ENCODE assay signal across 9 mouse cellular contexts in genomic region chr4:57783391-57783770, GRCm38 (mm10).
DNase-seq lines count a peak whose midpoint lies in the region; ATAC-seq lines count a peak whose summit lies in the region.
"Had no signal": no experiment of that assay in that cellular context is flagged by ENCODE, and none has a peak within 500 bp of the region (broad histone marks: within the 10 kb centered on the region; RNA-seq: fewer than 3 reads in every experiment).

No protein-coding gene starts in this region.

- intact Hi-C loops in heart, postnatal 36 days (cut with DNase I) = loop anchor here (2.0 to 5.0 kb wide), 4 partner anchors 29 to 99 kb away; no protein-coding TSS in a partner anchor

- peaks cover 23 to 40% of the 10 kb centered on the region in 2 experiments for H3K4me1 ChIP-seq in heart, embryonic 14.5 days (ENCODE audit: control insufficient read depth in 2 of 2, insufficient read depth in 2 of 2, low read length in 2 of 2)
- peaks cover 7% of the 10 kb centered on the region for H3K4me1 ChIP-seq in brown adipose tissue, adult 24 weeks (ENCODE audit: control insufficient read depth, insufficient read depth, insufficient read length, low read length)
- peaks cover 17% of the 10 kb centered on the region for H3K4me1 ChIP-seq in intestine, embryonic 15.5 days (replicated peaks)
- H3K4me1 ChIP-seq in neural tube, embryonic 14.5 days (ENCODE audit: control insufficient read depth, insufficient read depth, low read length) = peaks cover 20% of the 10 kb centered on the region

- no peaks in the 10 kb centered on the region for H3K9me3 ChIP-seq in heart, embryonic 14.5 days (ENCODE audit: control insufficient read depth, low read length)
- no peaks in the 10 kb centered on the region for H3K9me3 ChIP-seq in intestine, embryonic 15.5 days
- no peaks in the 10 kb centered on the region for H3K9me3 ChIP-seq in neural tube, embryonic 14.5 days (ENCODE audit: control insufficient read depth, low read length)

- ATAC-seq in heart, embryonic 14.5 days (ENCODE audit: insufficient number of reproducible peaks, insufficient read depth, low FRiP score, low read depth) = no peak
- ATAC-seq in intestine, embryonic 15.5 days = no peak
- peak; percentile 41; the same call in 1 of the 2 replicates for ATAC-seq in neural tube, embryonic 14.5 days (ENCODE audit: low read depth)

- H3K27ac ChIP-seq in heart, embryonic 14.5 days (replicated peaks in 1 of 2; ENCODE audit: control insufficient read depth in 1 of 2, insufficient read depth in 1 of 2, low read depth in 2 of 2, low read length in 2 of 2) = 0 out of 4 replicates have a peak overlapping the region, but pooled peaks of 1 of the 2 experiments have one; percentile 46
- peak overlapping the region; percentile 91 for H3K27ac ChIP-seq in brown adipose tissue, adult 24 weeks (replicated peaks; ENCODE audit: low read depth, low read length)
- no peak overlapping the region for H3K27ac ChIP-seq in intestine, embryonic 15.5 days
- H3K27ac ChIP-seq in neural tube, embryonic 14.5 days (ENCODE audit: low read depth, low read length) = peak overlapping the region; percentile 34

- no peak for DNase-seq in heart, postnatal 36 days
- DNase-seq in urinary bladder, postnatal 36 days (ENCODE audit: low spot score in 2 of 2) = no peak
- no peak for DNase-seq in ovary, postnatal 10 days (ENCODE audit: low spot score)
- no peak for DNase-seq in cerebellum, adult 18-20 months

- no peaks in the 10 kb centered on the region for H3K36me3 ChIP-seq in heart, embryonic 14.5 days (ENCODE audit: control insufficient read depth, insufficient read depth, low read length)
- H3K36me3 ChIP-seq in intestine, embryonic 15.5 days = no peaks in the 10 kb centered on the region
- H3K36me3 ChIP-seq in neural tube, embryonic 14.5 days (ENCODE audit: control insufficient read depth, insufficient read depth, low read length) = no peaks in the 10 kb centered on the region

- 38% methylated on average over 9 of the region's 9 CpGs for WGBS in heart, embryonic 14.5 days
- 35% methylated on average over 9 of the region's 9 CpGs for WGBS in intestine, embryonic 15.5 days
- whole genome bisulfite sequencing in neural tube, embryonic 14.5 days = 16% methylated on average over 9 of the region's 9 CpGs

- H3K4me3 ChIP-seq in heart, embryonic 14.5 days (ENCODE audit: control insufficient read depth in 1 of 2, insufficient read depth in 1 of 2, low read depth in 1 of 2, low read length in 2 of 2) = peak overlapping the region; percentile 45 to 46
- H3K4me3 ChIP-seq in brown adipose tissue, adult 24 weeks (ENCODE audit: insufficient read depth, low read depth, low read length) = peak overlapping the region; percentile 77
- 0 out of 2 replicates have a peak overlapping the region, but pooled peaks have one; percentile 42 for H3K4me3 ChIP-seq in intestine, embryonic 15.5 days (replicated peaks)
- H3K4me3 ChIP-seq in neural tube, embryonic 14.5 days (ENCODE audit: low read depth, low read length) = peak overlapping the region; percentile 39

- peak overlapping the region; percentile 80 for H3K4me2 ChIP-seq in heart, embryonic 14.5 days (ENCODE audit: low read length)
- peak overlapping the region; percentile 85 for H3K4me2 ChIP-seq in intestine, embryonic 15.5 days (replicated peaks)
- peak overlapping the region; percentile 85 for H3K4me2 ChIP-seq in neural tube, embryonic 14.5 days (ENCODE audit: low read depth, low read length)

- peak overlapping the region; percentile 74 for H3K9ac ChIP-seq in heart, embryonic 14.5 days (ENCODE audit: low read length)
- no peak overlapping the region for H3K9ac ChIP-seq in intestine, embryonic 15.5 days
- H3K9ac ChIP-seq in neural tube, embryonic 14.5 days (replicated peaks; ENCODE audit: low read depth, low read length) = peak overlapping the region; percentile 48; the same call in 1 of the 2 replicates

- H3K27me3 ChIP-seq in heart, embryonic 14.5 days (ENCODE audit: control insufficient read depth, insufficient read depth, low read length) = no peaks in the 10 kb centered on the region
- peaks cover 11% of the 10 kb centered on the region; the same call in 1 of the 2 replicates for H3K27me3 ChIP-seq in intestine, embryonic 15.5 days (replicated peaks)
- no peaks in the 10 kb centered on the region for H3K27me3 ChIP-seq in neural tube, embryonic 14.5 days (ENCODE audit: control insufficient read depth, insufficient read depth, low read length)
- H3K27me3 ChIP-seq: CH12.LX had no signal
